Comparison of ENCODE assay signal across 8 mouse cellular contexts in genomic region chr1:136008159-136008533, GRCm38 (mm10). TPM values are rescaled to one million over a fixed set of nuclear protein-coding genes. Genes with fewer than 3 reads are reported as not detected.
DNase-seq lines count a peak whose midpoint lies in the region; ATAC-seq lines count a peak whose summit lies in the region.

No protein-coding gene starts in this region.

- no peak overlapping the region; the same call in 1 of the 2 replicates for H3K9ac ChIP-seq in lung, embryonic 16.5 days (ENCODE audit: low read length)
- H3K9ac ChIP-seq in forebrain, embryonic 12.5 days = no peak overlapping the region
- peak overlapping the region; percentile 37; the same call in 1 of the 2 replicates for H3K9ac ChIP-seq in liver, embryonic 13.5 days
- H3K9ac ChIP-seq in stomach, embryonic 15.5 days = no peak overlapping the region

- no peak overlapping the region for H3K27ac ChIP-seq in lung, embryonic 16.5 days (ENCODE audit: low read length)
- H3K27ac ChIP-seq in forebrain, embryonic 12.5 days = no peak overlapping the region
- peak overlapping the region; percentile 71 for H3K27ac ChIP-seq in liver, embryonic 13.5 days
- no peak overlapping the region for H3K27ac ChIP-seq in stomach, embryonic 15.5 days

- H3K27me3 ChIP-seq in lung, embryonic 16.5 days (ENCODE audit: control insufficient read depth, insufficient read depth, low read depth, low read length) = peaks cover 5% of the 10 kb centered on the region; the same call in 1 of the 2 replicates
- peaks cover 32% of the 10 kb centered on the region for H3K27me3 ChIP-seq in forebrain, embryonic 12.5 days
- H3K27me3 ChIP-seq in liver, embryonic 13.5 days = peaks cover 25% of the 10 kb centered on the region
- no peaks in the 10 kb centered on the region for H3K27me3 ChIP-seq in stomach, embryonic 15.5 days (replicated peaks)

- H3K4me2 ChIP-seq in lung, embryonic 16.5 days (ENCODE audit: low read depth, low read length) = peak overlapping the region; percentile 80
- H3K4me2 ChIP-seq in forebrain, embryonic 12.5 days = peak overlapping the region; percentile 77
- peak overlapping the region; percentile 95 for H3K4me2 ChIP-seq in liver, embryonic 13.5 days
- H3K4me2 ChIP-seq in stomach, embryonic 15.5 days = peak overlapping the region; percentile 86

- no peaks in the 10 kb centered on the region for H3K36me3 ChIP-seq in lung, embryonic 16.5 days (ENCODE audit: control insufficient read depth, insufficient read depth, low read length)
- H3K36me3 ChIP-seq in forebrain, embryonic 12.5 days (replicated peaks) = no peaks in the 10 kb centered on the region
- H3K36me3 ChIP-seq in liver, embryonic 13.5 days = no peaks in the 10 kb centered on the region
- no peaks in the 10 kb centered on the region for H3K36me3 ChIP-seq in stomach, embryonic 15.5 days

- peak overlapping the region; percentile 59 for H3K4me3 ChIP-seq in lung, embryonic 16.5 days (ENCODE audit: low read length)
- H3K4me3 ChIP-seq in forebrain, embryonic 12.5 days (replicated peaks) = peak overlapping the region; percentile 44
- H3K4me3 ChIP-seq in liver, embryonic 13.5 days (replicated peaks) = peak overlapping the region; percentile 65
- H3K4me3 ChIP-seq in stomach, embryonic 15.5 days (replicated peaks) = peak overlapping the region; percentile 49

- intact Hi-C loops in left cerebral cortex, postnatal 14 days (cut with DNase I) = loop anchor here (5.0 kb wide), 1 partner anchor 51 kb away; no protein-coding TSS in a partner anchor

- no peak for DNase-seq in lung, adult 18-20 months
- no peak for DNase-seq in liver, embryonic 13.5 days
- DNase-seq in left cerebral cortex, postnatal 14 days (ENCODE audit: low spot score in 2 of 2) = no peak
- no peak for DNase-seq in urinary bladder, postnatal 25 days (ENCODE audit: low spot score)
- no peak for DNase-seq in gastrocnemius, adult 8-10 months (ENCODE audit: low spot score in 2 of 2)

- H3K4me1 ChIP-seq in lung, embryonic 16.5 days (replicated peaks; ENCODE audit: control insufficient read depth, insufficient read depth, low read length) = peaks cover 7% of the 10 kb centered on the region
- peaks cover 12% of the 10 kb centered on the region for H3K4me1 ChIP-seq in forebrain, embryonic 12.5 days
- peaks cover 53% of the 10 kb centered on the region for H3K4me1 ChIP-seq in liver, embryonic 13.5 days (replicated peaks)
- peaks cover 3% of the 10 kb centered on the region; the same call in 1 of the 2 replicates for H3K4me1 ChIP-seq in stomach, embryonic 15.5 days

- no peaks in the 10 kb centered on the region for H3K9me3 ChIP-seq in lung, embryonic 16.5 days (ENCODE audit: control insufficient read depth, low read length)
- no peaks in the 10 kb centered on the region for H3K9me3 ChIP-seq in forebrain, embryonic 12.5 days
- H3K9me3 ChIP-seq in liver, embryonic 13.5 days (replicated peaks) = no peaks in the 10 kb centered on the region; the same call in 1 of the 2 replicates
- H3K9me3 ChIP-seq in stomach, embryonic 15.5 days = no peaks in the 10 kb centered on the region

- no peak for ATAC-seq in lung, embryonic 16.5 days (ENCODE audit: low read depth)
- no peak for ATAC-seq in forebrain, embryonic 12.5 days (ENCODE audit: low FRiP score)
- peak; percentile 57 for ATAC-seq in liver, embryonic 13.5 days (ENCODE audit: low read depth)
- ATAC-seq in stomach, embryonic 15.5 days (ENCODE audit: insufficient read depth, low FRiP score, low read depth) = peak; percentile 40; the same call in 1 of the 2 replicates

- 16% methylated on average over 8 of the region's 8 CpGs for WGBS in lung, embryonic 16.5 days
- 20% methylated on average over 8 of the region's 8 CpGs for WGBS in forebrain, embryonic 12.5 days
- WGBS in liver, embryonic 13.5 days (ENCODE audit: insufficient replicate concordance) = 16% methylated on average over 8 of the region's 8 CpGs
- WGBS in stomach, embryonic 15.5 days = 17% methylated on average over 8 of the region's 8 CpGs

RNA-seq across cellular contexts. Expression of gene Tmem9, which starts 0.2 kb away (rescaled TPM):
- 163 and 171 TPM in 2 replicates for polyA plus RNA-seq in lung, embryonic 16.5 days (2015; fragmentation: Nextera tagmentation; extraction: Ambion mirVana)
- 126 and 128 TPM in 2 replicates for polyA plus RNA-seq in forebrain, embryonic 12.5 days (2016; fragmentation: Nextera tagmentation; extraction: Ambion mirVana)
- 90.9 and 95.3 TPM in 2 replicates for polyA plus RNA-seq in liver, embryonic 13.5 days (2015; fragmentation: Nextera tagmentation; extraction: Ambion mirVana)
- 141 and 161 TPM in 2 replicates for polyA plus RNA-seq in stomach, embryonic 15.5 days (2015; fragmentation: Nextera tagmentation; extraction: Ambion mirVana)
- 10 to 100 TPM; 73.0 to 78.7 TPM for total RNA-seq in left cerebral cortex, postnatal 14 days (2021)
- total RNA-seq in gastrocnemius, adult 8-10 months (2022) = 10 to 100 TPM in 1 of 4 experiments, 1 to 10 TPM in 3; 8.6 to 12.9 (median 9.6) TPM

RNA-seq across cellular contexts. Expression of gene Igfn1, which starts 2.0 kb away (rescaled TPM):
- polyA plus RNA-seq in lung, embryonic 16.5 days (2015; fragmentation: Nextera tagmentation; extraction: Ambion mirVana) = not detected in 2 replicates
- not detected in 2 replicates for polyA plus RNA-seq in forebrain, embryonic 12.5 days (2016; fragmentation: Nextera tagmentation; extraction: Ambion mirVana)
- not detected in 2 replicates for polyA plus RNA-seq in liver, embryonic 13.5 days (2015; fragmentation: Nextera tagmentation; extraction: Ambion mirVana)
- 0.06 and 0.09 TPM in 2 replicates for polyA plus RNA-seq in stomach, embryonic 15.5 days (2015; fragmentation: Nextera tagmentation; extraction: Ambion mirVana)
- 1 to 10 TPM; 1.8 to 2.9 TPM for total RNA-seq in left cerebral cortex, postnatal 14 days (2021)
- total RNA-seq in gastrocnemius, adult 8-10 months (2022) = 10 to 100 TPM; 28.7 to 98.0 (median 63.2) TPM

RNA-seq across cellular contexts. Expression of gene Ascl5, which starts 42.5 kb away (rescaled TPM):
- polyA plus RNA-seq in lung, embryonic 16.5 days (2015; fragmentation: Nextera tagmentation; extraction: Ambion mirVana) = not detected in 2 replicates
- polyA plus RNA-seq in forebrain, embryonic 12.5 days (2016; fragmentation: Nextera tagmentation; extraction: Ambion mirVana) = not detected in 2 replicates
- not detected in 2 replicates for polyA plus RNA-seq in liver, embryonic 13.5 days (2015; fragmentation: Nextera tagmentation; extraction: Ambion mirVana)
- polyA plus RNA-seq in stomach, embryonic 15.5 days (2015; fragmentation: Nextera tagmentation; extraction: Ambion mirVana) = 0.33 and 0.50 TPM in 2 replicates
- total RNA-seq in left cerebral cortex, postnatal 14 days (2021) = 1 to 10 TPM in 1 of 2 experiments, under 1 TPM in 1; 0.66 to 2.1 TPM
- total RNA-seq in gastrocnemius, adult 8-10 months (2022) = not detected

RNA-seq across cellular contexts. Expression of gene Cacna1s, which starts 44.4 kb away (rescaled TPM):
- 0.29 and 1.0 TPM in 2 replicates for polyA plus RNA-seq in lung, embryonic 16.5 days (2015; fragmentation: Nextera tagmentation; extraction: Ambion mirVana)
- polyA plus RNA-seq in forebrain, embryonic 12.5 days (2016; fragmentation: Nextera tagmentation; extraction: Ambion mirVana) = 0.10 and 0.17 TPM in 2 replicates
- polyA plus RNA-seq in liver, embryonic 13.5 days (2015; fragmentation: Nextera tagmentation; extraction: Ambion mirVana) = 0.09 and 0.10 TPM in 2 replicates
- polyA plus RNA-seq in stomach, embryonic 15.5 days (2015; fragmentation: Nextera tagmentation; extraction: Ambion mirVana) = 0.10 and 0.17 TPM in 2 replicates
- total RNA-seq in left cerebral cortex, postnatal 14 days (2021) = 1 to 10 TPM; 1.0 to 1.1 TPM
- total RNA-seq in gastrocnemius, adult 8-10 months (2022) = 1,000 to 10,000 TPM in 3 of 4 experiments, 100 to 1,000 TPM in 1; 844 to 1,101 (median 1,067) TPM

Comparison
In these comparisons a context has a peak if more than half of its experiments do, and no peak if none do; other contexts are left out.
1. ATAC-seq: peak in liver, embryonic 13.5 days (single experiment) and stomach, embryonic 15.5 days (single experiment); none in lung, embryonic 16.5 days (single experiment) and forebrain, embryonic 12.5 days (single experiment).
2. Peak in every context shown above with its lines, with median percentiles within 50 percentile points of each other: H3K4me2 ChIP-seq and H3K4me3 ChIP-seq.